9 mouse cellular contexts compared by ENCODE assay signal in the genomic region with DNA sequence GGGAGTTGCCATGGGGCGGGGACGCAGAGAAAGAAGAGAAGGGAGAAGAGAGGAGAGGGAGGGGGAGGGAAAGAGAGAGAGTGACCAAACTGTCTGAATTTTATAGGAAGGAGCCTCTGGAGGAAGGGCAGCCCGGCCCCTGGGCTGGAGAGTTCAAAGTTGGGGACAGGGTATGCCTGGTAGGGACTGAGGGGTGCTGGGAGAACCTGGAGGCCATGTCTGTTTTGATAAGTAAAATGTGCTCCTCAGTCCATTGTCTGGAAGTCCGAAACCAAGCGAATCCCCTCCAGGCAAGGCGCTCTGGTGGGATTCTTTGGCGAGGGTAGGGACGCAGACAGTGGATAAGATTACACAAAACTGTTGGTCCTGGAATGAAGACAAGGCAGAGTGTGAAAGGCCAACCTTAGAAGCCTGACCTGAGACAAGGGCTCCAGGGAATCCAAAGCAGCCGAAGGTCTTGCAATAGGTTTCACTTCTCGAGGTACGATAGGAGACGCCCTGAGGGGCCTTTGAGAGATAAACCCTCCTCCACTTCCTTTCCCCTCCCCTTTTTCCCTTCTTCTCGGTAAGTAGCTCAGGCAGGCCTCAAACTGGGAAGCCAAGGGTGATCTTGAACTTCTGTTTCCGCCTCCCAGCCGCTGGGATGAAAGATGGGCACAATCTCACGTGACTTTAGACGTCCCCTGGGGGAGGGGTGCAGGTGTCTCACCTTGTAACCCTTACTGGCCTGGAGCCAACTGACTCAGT. TPM values are rescaled to one million over a fixed set of nuclear protein-coding genes. Genes with fewer than 3 reads are reported as not detected.
A peak's percentile ranks its signal among the peaks of the same experiment; 100 is the strongest.
DNase-seq lines count a peak whose midpoint lies in the region; ATAC-seq and TF ChIP-seq lines count a peak whose summit lies in the region.
"Had no signal": no experiment of that assay in that cellular context is flagged by ENCODE, and none has a peak within 500 bp of the region (broad histone marks: within the 10 kb centered on the region; RNA-seq: fewer than 3 reads in every experiment).

No protein-coding gene starts in this region.

- H3K27me3 ChIP-seq in lung, embryonic 14.5 days (ENCODE audit: insufficient read depth, low read length): no peaks in the 10 kb centered on the region
- no peaks in the 10 kb centered on the region for H3K27me3 ChIP-seq in embryonic facial prominence, embryonic 11.5 days (ENCODE audit: control insufficient read depth, insufficient read depth, low read length)
- no peaks in the 10 kb centered on the region for H3K27me3 ChIP-seq in intestine, postnatal 0 days (replicated peaks; ENCODE audit: control insufficient read depth, insufficient read depth, low read length)
- no peaks in the 10 kb centered on the region for H3K27me3 ChIP-seq in myocyte (ENCODE audit: control insufficient read depth, insufficient read depth, insufficient read length)

- H3K27ac ChIP-seq in lung, embryonic 14.5 days (ENCODE audit: low read depth): no peak overlapping the region
- H3K27ac ChIP-seq in embryonic facial prominence, embryonic 11.5 days (replicated peaks; ENCODE audit: low read depth, low read length): no peak overlapping the region
- H3K27ac ChIP-seq in intestine, postnatal 0 days (ENCODE audit: low read depth, low read length): peak overlapping the region; percentile 15; the same call in 1 of the 2 replicates

- H3K4me3 ChIP-seq in lung, embryonic 14.5 days (ENCODE audit: low read depth, low read length): no peak overlapping the region
- H3K4me3 ChIP-seq in lung, adult 2 months (replicated peaks; ENCODE audit: extremely low read depth, low read depth, low read length): no peak overlapping the region
- H3K4me3 ChIP-seq in embryonic facial prominence, embryonic 11.5 days (ENCODE audit: low read depth, low read length): no peak overlapping the region
- no peak overlapping the region for H3K4me3 ChIP-seq in intestine, postnatal 0 days (ENCODE audit: low read depth, low read length)
- H3K4me3 ChIP-seq in myocyte: no peak overlapping the region

- H3K36me3 ChIP-seq in lung, embryonic 14.5 days (ENCODE audit: insufficient read depth): no peaks in the 10 kb centered on the region
- H3K36me3 ChIP-seq in embryonic facial prominence, embryonic 11.5 days (replicated peaks; ENCODE audit: control insufficient read depth, insufficient read depth, low read depth, low read length): no peaks in the 10 kb centered on the region
- no peaks in the 10 kb centered on the region for H3K36me3 ChIP-seq in intestine, postnatal 0 days (ENCODE audit: control insufficient read depth, insufficient read depth)
- H3K36me3 ChIP-seq in myocyte (ENCODE audit: control insufficient read depth, insufficient read depth): no peaks in the 10 kb centered on the region

- 28% methylated on average over 17 of the region's 17 CpGs for WGBS in lung, embryonic 14.5 days
- WGBS in lung, adult 2 months: 40% methylated on average over 17 of the region's 17 CpGs
- WGBS in embryonic facial prominence, embryonic 11.5 days: 13% methylated on average over 17 of the region's 17 CpGs
- WGBS in intestine, postnatal 0 days: 32% methylated on average over 17 of the region's 17 CpGs

- TF ChIP-seq CTCF in lung, embryonic 14.5 days (IDR thresholded peaks at IDR 0.05; ENCODE audit: low read depth): no peak
- TF ChIP-seq CTCF in lung, adult 2 months (IDR thresholded peaks at IDR 0.05; ENCODE audit: insufficient read depth, low read length): no peak
- no peak for TF ChIP-seq CTCF in intestine, postnatal 0 days (IDR thresholded peaks at IDR 0.05; ENCODE audit: low read depth)

- peak; percentile 63 for ATAC-seq in lung, embryonic 14.5 days (ENCODE audit: insufficient read depth)
- no peak; the same call in 1 of the 2 replicates for ATAC-seq in embryonic facial prominence, embryonic 11.5 days (replicated peaks; ENCODE audit: insufficient number of reproducible peaks, low FRiP score, low TSS enrichment, low read depth)
- no peak for ATAC-seq in intestine, postnatal 0 days

- H3ac ChIP-seq in myocyte (ENCODE audit: control insufficient read depth, insufficient read length): no peak overlapping the region

- peak overlapping the region; percentile 44 for H3K4me2 ChIP-seq in lung, embryonic 14.5 days
- H3K4me2 ChIP-seq in embryonic facial prominence, embryonic 11.5 days (ENCODE audit: low read depth, low read length): peak overlapping the region; percentile 13; the same call in 1 of the 2 replicates
- H3K4me2 ChIP-seq in intestine, postnatal 0 days (replicated peaks; ENCODE audit: low read depth): peak overlapping the region; percentile 46
- peak overlapping the region; percentile 28 for H3K4me2 ChIP-seq in myocyte (ENCODE audit: low read depth)

- no peaks in the 10 kb centered on the region for H3K9me3 ChIP-seq in lung, embryonic 14.5 days (ENCODE audit: low read depth, low read length)
- H3K9me3 ChIP-seq in embryonic facial prominence, embryonic 11.5 days (replicated peaks; ENCODE audit: control insufficient read depth, low read length): no peaks in the 10 kb centered on the region
- no peaks in the 10 kb centered on the region for H3K9me3 ChIP-seq in intestine, postnatal 0 days (ENCODE audit: control insufficient read depth)

- H3K79me2 ChIP-seq in myocyte (ENCODE audit: control insufficient read depth, insufficient read depth): no peaks in the 10 kb centered on the region

- no peak for TF ChIP-seq POLR2A in lung, adult 2 months (IDR thresholded peaks at IDR 0.05; ENCODE audit: borderline replicate concordance, extremely low read depth, low read depth, low read length)
- no peak for TF ChIP-seq POLR2A in myocyte (IDR thresholded peaks at IDR 0.05; ENCODE audit: insufficient read length, low read depth)

- H3K4me1 ChIP-seq in lung, embryonic 14.5 days (ENCODE audit: insufficient read depth): 0 out of 2 replicates have a peak, but pooled peaks cover 3% of the 10 kb centered on the region
- no peaks in the 10 kb centered on the region; the same call in 1 of the 2 replicates for H3K4me1 ChIP-seq in lung, adult 2 months (ENCODE audit: control insufficient read depth, insufficient read depth, low read length)
- H3K4me1 ChIP-seq in embryonic facial prominence, embryonic 11.5 days (ENCODE audit: control insufficient read depth, insufficient read depth, low read length): no peaks in the 10 kb centered on the region
- H3K4me1 ChIP-seq in intestine, postnatal 0 days (replicated peaks; ENCODE audit: control insufficient read depth, insufficient read depth, low read length): no peaks in the 10 kb centered on the region

- H3K9ac ChIP-seq in lung, embryonic 14.5 days: peak overlapping the region; percentile 15; the same call in 1 of the 2 replicates
- peak overlapping the region; percentile 41 for H3K9ac ChIP-seq in embryonic facial prominence, embryonic 11.5 days (replicated peaks; ENCODE audit: low read length)
- H3K9ac ChIP-seq in intestine, postnatal 0 days (ENCODE audit: low read depth, low read length): no peak overlapping the region

- DNase-seq in lung, embryonic 14.5 days: peak; percentile 12
- DNase-seq in lung, adult 2 months: no peak
- peak; percentile 18 for DNase-seq in embryonic facial prominence, embryonic 11.5 days (ENCODE audit: low spot score)
- no peak for DNase-seq in urinary bladder, postnatal 25 days (ENCODE audit: low spot score)
- no peak for DNase-seq in adrenal gland, postnatal 10 days
- DNase-seq in gastrocnemius, postnatal 25 days: no peak

TF ChIP-seq in myocyte, 11 proteins besides CTCF, POLR2A, EP300 and RAD21 (continues in another document):
- TF ChIP-seq MYOD1 (IDR thresholded peaks at IDR 0.05; ENCODE audit: control insufficient read depth in 1 of 3, insufficient read length in 2 of 3, low read depth in 2 of 3): no peak
- no peak for TF ChIP-seq REST (IDR thresholded peaks at IDR 0.05; ENCODE audit: insufficient read depth, insufficient read length)
- no peak for TF ChIP-seq MAX (IDR thresholded peaks at IDR 0.05; ENCODE audit: low read depth)
- TF ChIP-seq TCF3 (IDR thresholded peaks at IDR 0.05; ENCODE audit: insufficient read length, low read depth): no peak
- TF ChIP-seq POLR2AphosphoS2 (IDR thresholded peaks at IDR 0.05; ENCODE audit: insufficient read length, low read depth): no peak
- TF ChIP-seq MYOG (IDR thresholded peaks at IDR 0.05; ENCODE audit: control insufficient read depth in 1 of 3, insufficient read depth in 1 of 3, insufficient read length in 2 of 3, low read depth in 2 of 3): no peak
- no peak for TF ChIP-seq CEBPB (IDR thresholded peaks at IDR 0.05; ENCODE audit: insufficient read depth, poor library complexity, severe bottlenecking)

RNA-seq across cellular contexts. Expression of a gene that starts 6.6 kb away (rescaled TPM):
- polyA plus RNA-seq in lung, embryonic 14.5 days (2014; fragmentation: Nextera tagmentation; extraction: Ambion mirVana): 10.1 and 10.6 TPM in 2 replicates
- polyA plus RNA-seq in lung, adult 2 months (2012; rRNA removed): 20.0 and 24.9 TPM in 2 replicates
- 3.1 TPM in 2 replicates for polyA plus RNA-seq in embryonic facial prominence, embryonic 11.5 days (2014; fragmentation: Nextera tagmentation; extraction: Ambion mirVana)
- 30.5 and 35.8 TPM in 2 replicates for polyA plus RNA-seq in intestine, postnatal 0 days (2015; fragmentation: Nextera tagmentation; extraction: Ambion mirVana)
- 24.8 TPM for polyA plus RNA-seq in myocyte (2012; fragmentation: generic; extraction: Trizol)
- total RNA-seq in adrenal gland, postnatal 10 days (2021): 10 to 100 TPM; 24.5 to 32.4 TPM
- 10 to 100 TPM; 22.7 to 26.5 TPM for total RNA-seq in gastrocnemius, postnatal 25 days (2021)

RNA-seq across cellular contexts. Expression of a gene that starts 42.6 kb away (rescaled TPM):
- polyA plus RNA-seq in lung, embryonic 14.5 days (2014; fragmentation: Nextera tagmentation; extraction: Ambion mirVana): 0.19 and 0.37 TPM in 2 replicates
- 0.16 TPM in 1 of 2 replicates, not detected in the other for polyA plus RNA-seq in lung, adult 2 months (2012; rRNA removed)
- not detected in 2 replicates for polyA plus RNA-seq in embryonic facial prominence, embryonic 11.5 days (2014; fragmentation: Nextera tagmentation; extraction: Ambion mirVana)
- polyA plus RNA-seq in intestine, postnatal 0 days (2015; fragmentation: Nextera tagmentation; extraction: Ambion mirVana): not detected in 2 replicates
- polyA plus RNA-seq in myocyte (2012; fragmentation: generic; extraction: Trizol): not detected
- total RNA-seq in adrenal gland, postnatal 10 days (2021): not detected
- total RNA-seq in gastrocnemius, postnatal 25 days (2021): not detected
- polyA plus RNA-seq: small intestine, adult 2 months had no signal

RNA-seq across cellular contexts. Expression of a gene that starts 47.9 kb away (rescaled TPM):
- 5.9 and 8.3 TPM in 2 replicates for polyA plus RNA-seq in lung, embryonic 14.5 days (2014; fragmentation: Nextera tagmentation; extraction: Ambion mirVana)
- 8.0 and 8.2 TPM in 2 replicates for polyA plus RNA-seq in lung, adult 2 months (2012; rRNA removed)
- 4.7 and 5.6 TPM in 2 replicates for polyA plus RNA-seq in embryonic facial prominence, embryonic 11.5 days (2014; fragmentation: Nextera tagmentation; extraction: Ambion mirVana)
- 3.2 and 3.4 TPM in 2 replicates for polyA plus RNA-seq in intestine, postnatal 0 days (2015; fragmentation: Nextera tagmentation; extraction: Ambion mirVana)
- polyA plus RNA-seq in myocyte (2012; fragmentation: generic; extraction: Trizol): 2.0 TPM
- 10 to 100 TPM; 21.5 to 23.1 TPM for total RNA-seq in adrenal gland, postnatal 10 days (2021)
- 1 to 10 TPM; 5.0 to 7.3 TPM for total RNA-seq in gastrocnemius, postnatal 25 days (2021)

RNA-seq across cellular contexts. Expression of a gene that starts 50.7 kb away (rescaled TPM):
- polyA plus RNA-seq in lung, embryonic 14.5 days (2014; fragmentation: Nextera tagmentation; extraction: Ambion mirVana): 67.3 and 68.3 TPM in 2 replicates
- 15.0 and 21.1 TPM in 2 replicates for polyA plus RNA-seq in lung, adult 2 months (2012; rRNA removed)
- polyA plus RNA-seq in embryonic facial prominence, embryonic 11.5 days (2014; fragmentation: Nextera tagmentation; extraction: Ambion mirVana): 56.3 and 56.4 TPM in 2 replicates
- polyA plus RNA-seq in intestine, postnatal 0 days (2015; fragmentation: Nextera tagmentation; extraction: Ambion mirVana): 10.1 and 10.9 TPM in 2 replicates
- polyA plus RNA-seq in myocyte (2012; fragmentation: generic; extraction: Trizol): 34.6 TPM
- 10 to 100 TPM; 25.7 to 26.7 TPM for total RNA-seq in adrenal gland, postnatal 10 days (2021)
- 1 to 10 TPM; 5.8 to 6.1 TPM for total RNA-seq in gastrocnemius, postnatal 25 days (2021)

Comparison
In these comparisons a context has a peak if more than half of its experiments do, and no peak if none do; other contexts are left out.
1. DNase-seq: peak in lung, embryonic 14.5 days (single experiment) and embryonic facial prominence, embryonic 11.5 days (single experiment); none in lung, adult 2 months (single experiment), urinary bladder, postnatal 25 days (single experiment), adrenal gland, postnatal 10 days (single experiment) and gastrocnemius, postnatal 25 days (single experiment).
2. Peak in every context shown above with its lines, with median percentiles within 50 percentile points of each other: H3K4me2 ChIP-seq.